Mouse (Mus musculus) myocyte (in vitro differentiated cells): ENCODE results near the gene Cdc42se2.

Source experiments
- MYOG ChIP-seq, 3 experiments: IDR thresholded peaks; one replicate each; pipeline ENCODE4 v1.6.1; 2011; ENCODE audit warnings: control low read depth in 2 of 3, low read depth in 2 of 3, mild to moderate bottlenecking in 2 of 3; ENCODE audit not compliant: insufficient read length in 2 of 3, control insufficient read depth in 1 of 3, insufficient read depth in 1 of 3
- POLR2A ChIP-seq: IDR thresholded peaks from one replicate; pipeline ENCODE4 v1.6.1; 2011; ENCODE audit warnings: low read depth, mild to moderate bottlenecking, control low read depth, moderate library complexity; ENCODE audit not compliant: insufficient read length
- POLR2AphosphoS2 ChIP-seq: IDR thresholded peaks from one replicate; pipeline ENCODE4 v1.6.1; 2011; ENCODE audit warnings: low read depth, control low read depth; ENCODE audit not compliant: insufficient read length
- REST ChIP-seq: IDR thresholded peaks from one replicate; pipeline ENCODE4 v1.6.1; 2011; ENCODE audit warnings: mild to moderate bottlenecking, control low read depth, moderate library complexity; ENCODE audit not compliant: insufficient read depth, insufficient read length
- TCF12 ChIP-seq: IDR thresholded peaks from one replicate; pipeline ENCODE4 v1.6.1; 2011; ENCODE audit warnings: mild to moderate bottlenecking, control low read depth; ENCODE audit not compliant: poor library complexity, insufficient read depth, severe bottlenecking
- TCF3 ChIP-seq: IDR thresholded peaks from one replicate; pipeline ENCODE4 v1.6.1; 2011; ENCODE audit warnings: low read depth, control low read depth; ENCODE audit not compliant: insufficient read length
- USF1 ChIP-seq: IDR thresholded peaks from one replicate; pipeline ENCODE4 v1.6.1; 2011; ENCODE audit warnings: low read depth, mild to moderate bottlenecking, control low read depth, moderate library complexity

GRCm38 (mm10) chr11:54735114-54735513, 52.4 kb downstream of the Cdc42se2 start:
- no peak for TF ChIP-seq POLR2A
- no peak for TF ChIP-seq TCF3
- no peak for TF ChIP-seq TCF12
- TF ChIP-seq REST: no peak
- no peak for TF ChIP-seq POLR2AphosphoS2
- TF ChIP-seq USF1: no peak
- TF ChIP-seq MYOG (IDR thresholded peaks at IDR 0.05; ENCODE audit: control insufficient read depth in 1 of 3, insufficient read depth in 1 of 3, insufficient read length in 2 of 3, low read depth in 2 of 3): no peak
